7 mouse cellular contexts compared by ENCODE assay signal in genomic region chr9:45055082-45055713, GRCm38 (mm10). TPM values are rescaled to one million over a fixed set of nuclear protein-coding genes. Genes with fewer than 3 reads are reported as not detected.
A peak's percentile ranks its signal among the peaks of the same experiment; 100 is the strongest.
DNase-seq lines count a peak whose midpoint lies in the region; ATAC-seq and TF ChIP-seq lines count a peak whose summit lies in the region.

TSS of gene Mpzl3 (plus strand) at chr9:45055186.

- TF ChIP-seq POLR2A in heart, adult 2 months (IDR thresholded peaks at IDR 0.05; ENCODE audit: insufficient read depth, low read depth, low read length) = no peak
- TF ChIP-seq POLR2A in kidney, adult 2 months (IDR thresholded peaks at IDR 0.05; ENCODE audit: low read depth, low read length) = no peak

- TF ChIP-seq EP300 in heart, adult 2 months (IDR thresholded peaks at IDR 0.05; ENCODE audit: insufficient read depth, low read depth, low read length) = no peak

- H3K79me2 ChIP-seq in heart, adult 2 months (replicated peaks; ENCODE audit: control insufficient read depth, insufficient read depth, low read length) = no peaks in the 10 kb centered on the region

- WGBS in embryonic facial prominence, embryonic 10.5 days = under 1% methylated on average over 33 of the region's 33 CpGs
- under 1% methylated on average over 33 of the region's 33 CpGs for WGBS in heart, adult 2 months
- under 1% methylated on average over 33 of the region's 33 CpGs for WGBS in kidney, adult 2 months
- WGBS in limb, embryonic 12.5 days = under 1% methylated on average over 33 of the region's 33 CpGs
- WGBS in midbrain, embryonic 14.5 days = under 1% methylated on average over 33 of the region's 33 CpGs

- ATAC-seq in limb, embryonic 12.5 days (ENCODE audit: insufficient number of reproducible peaks, insufficient read depth, low FRiP score, low TSS enrichment, low read depth) = peak; percentile 96
- ATAC-seq in midbrain, embryonic 14.5 days (ENCODE audit: low FRiP score, low TSS enrichment) = peak; percentile 98

- peaks cover 27% of the 10 kb centered on the region for H3K27me3 ChIP-seq in embryonic facial prominence, embryonic 10.5 days (replicated peaks; ENCODE audit: low read depth, poor library complexity, severe bottlenecking)
- H3K27me3 ChIP-seq in heart, adult 2 months (ENCODE audit: control insufficient read depth, insufficient read depth, low read length) = no peaks in the 10 kb centered on the region
- no peaks in the 10 kb centered on the region for H3K27me3 ChIP-seq in kidney, adult 2 months (replicated peaks; ENCODE audit: control insufficient read depth, insufficient read depth, low read length)
- peaks cover 7% of the 10 kb centered on the region for H3K27me3 ChIP-seq in limb, embryonic 12.5 days
- peaks cover 10% of the 10 kb centered on the region; the same call in 1 of the 2 replicates for H3K27me3 ChIP-seq in midbrain, embryonic 14.5 days (ENCODE audit: control insufficient read depth, insufficient read depth, low read length)

- TF ChIP-seq CTCF in heart, adult 2 months (IDR thresholded peaks at IDR 0.05) = no peak
- no peak for TF ChIP-seq CTCF in kidney, adult 2 months (conservative IDR thresholded peaks at IDR 0.05; ENCODE audit: insufficient read depth, insufficient read length, low read depth, low read length)

- peak within 1 kb of the TSS; percentile 95 for H3K27ac ChIP-seq in embryonic facial prominence, embryonic 10.5 days (replicated peaks)
- H3K27ac ChIP-seq in heart, adult 2 months = peak within 1 kb of the TSS; percentile 69
- peak within 1 kb of the TSS; percentile 96 for H3K27ac ChIP-seq in kidney, adult 2 months (ENCODE audit: insufficient read depth, low read depth, low read length)
- H3K27ac ChIP-seq in limb, embryonic 12.5 days = peak within 1 kb of the TSS; percentile 96
- peak within 1 kb of the TSS; percentile 99 for H3K27ac ChIP-seq in midbrain, embryonic 14.5 days (replicated peaks; ENCODE audit: low read depth, low read length)

- H3K9ac ChIP-seq in heart, adult 2 months (ENCODE audit: low read depth, low read length) = peak within 1 kb of the TSS; percentile 71
- peak within 1 kb of the TSS; percentile 51 for H3K9ac ChIP-seq in limb, embryonic 12.5 days (replicated peaks)
- H3K9ac ChIP-seq in midbrain, embryonic 14.5 days (replicated peaks; ENCODE audit: low read length) = peak within 1 kb of the TSS; percentile 59

- DNase-seq in adrenal gland, postnatal 10 days = peak; percentile 88
- DNase-seq in embryonic facial prominence, embryonic 10.5 days (ENCODE audit: low spot score) = peak; percentile 93
- DNase-seq in heart, adult 2 months = peak; percentile 76 to 77
- peak; percentile 90 for DNase-seq in kidney, adult 2 months
- peak; percentile 97 for DNase-seq in midbrain, embryonic 14.5 days
- peak; percentile 62 to 78 for DNase-seq in spleen, adult 18-20 months

- peaks cover 24% of the 10 kb centered on the region for H3K4me1 ChIP-seq in embryonic facial prominence, embryonic 10.5 days
- no peaks in the 10 kb centered on the region for H3K4me1 ChIP-seq in heart, adult 2 months (ENCODE audit: control insufficient read depth, insufficient read depth, low read length)
- no peaks in the 10 kb centered on the region for H3K4me1 ChIP-seq in kidney, adult 2 months (ENCODE audit: control insufficient read depth, insufficient read depth, low read length)
- no peaks in the 10 kb centered on the region for H3K4me1 ChIP-seq in limb, embryonic 12.5 days (replicated peaks)
- H3K4me1 ChIP-seq in midbrain, embryonic 14.5 days (ENCODE audit: control insufficient read depth, insufficient read depth, low read length) = peaks cover 5% of the 10 kb centered on the region; the same call in 1 of the 2 replicates

- peak within 1 kb of the TSS; percentile 72 for H3K4me3 ChIP-seq in embryonic facial prominence, embryonic 10.5 days
- H3K4me3 ChIP-seq in heart, adult 2 months = peak within 1 kb of the TSS; percentile 67
- peak within 1 kb of the TSS; percentile 92 for H3K4me3 ChIP-seq in kidney, adult 2 months (ENCODE audit: insufficient read depth, low read depth, low read length)
- peak within 1 kb of the TSS; percentile 65 for H3K4me3 ChIP-seq in limb, embryonic 12.5 days (replicated peaks)
- peak within 1 kb of the TSS; percentile 65 for H3K4me3 ChIP-seq in midbrain, embryonic 14.5 days (replicated peaks; ENCODE audit: low read depth, low read length)

- H3K4me2 ChIP-seq in limb, embryonic 12.5 days = peak within 1 kb of the TSS; percentile 51
- H3K4me2 ChIP-seq in midbrain, embryonic 14.5 days (ENCODE audit: low read length) = peak within 1 kb of the TSS; percentile 59

- intact Hi-C loops in heart, adult 2 months (cut with DNase I) = no loop called here

- H3K36me3 ChIP-seq in embryonic facial prominence, embryonic 10.5 days (replicated peaks) = no peaks in the 10 kb centered on the region
- H3K36me3 ChIP-seq in heart, adult 2 months (ENCODE audit: control insufficient read depth, insufficient read depth, low read length) = no peaks in the 10 kb centered on the region
- no peaks in the 10 kb centered on the region for H3K36me3 ChIP-seq in kidney, adult 2 months (ENCODE audit: control insufficient read depth, insufficient read depth, low read length)
- 0 out of 2 replicates have a peak, but pooled peaks cover 3% of the 10 kb centered on the region for H3K36me3 ChIP-seq in limb, embryonic 12.5 days
- H3K36me3 ChIP-seq in midbrain, embryonic 14.5 days (ENCODE audit: control insufficient read depth, insufficient read depth, low read length) = no peaks in the 10 kb centered on the region

- no peaks in the 10 kb centered on the region for H3K9me3 ChIP-seq in embryonic facial prominence, embryonic 10.5 days
- H3K9me3 ChIP-seq in limb, embryonic 12.5 days = no peaks in the 10 kb centered on the region
- H3K9me3 ChIP-seq in midbrain, embryonic 14.5 days (ENCODE audit: control insufficient read depth, low read length) = no peaks in the 10 kb centered on the region

RNA-seq across cellular contexts. Expression of gene Mpzl3, which starts in this region (rescaled TPM):
- 1 to 10 TPM; 2.9 to 4.4 TPM for total RNA-seq in adrenal gland, postnatal 10 days (2021)
- polyA plus RNA-seq in embryonic facial prominence, embryonic 10.5 days (2016; fragmentation: Nextera tagmentation; extraction: Ambion mirVana) = 2.2 and 3.7 TPM in 2 replicates
- 1 to 10 TPM; 1.4 to 1.8 TPM for total RNA-seq in heart, adult 2 months (2021)
- 0.82 and 1.2 TPM in 2 replicates for polyA plus RNA-seq in heart, adult 2 months (2012; rRNA removed)
- polyA plus RNA-seq in kidney, adult 2 months (2012; rRNA removed) = 2.6 TPM in 2 replicates
- polyA plus RNA-seq in limb, embryonic 12.5 days (2016; fragmentation: Nextera tagmentation; extraction: Ambion mirVana) = 2.3 and 2.5 TPM in 2 replicates
- polyA plus RNA-seq in midbrain, embryonic 14.5 days (2014; fragmentation: Nextera tagmentation; extraction: Ambion mirVana) = 0.80 and 1.0 TPM in 2 replicates

Comparison
In these comparisons a context has a peak if more than half of its experiments do, and no peak if none do; other contexts are left out.
1. Peak in every context shown above with its lines: DNase-seq, ATAC-seq, H3K4me3 ChIP-seq and H3K27ac ChIP-seq.